Mouse (Mus musculus) liver, postnatal 0 days (tissue): ENCODE results near the gene Cep68. TPM values are rescaled to one million over a fixed set of nuclear protein-coding genes. Genes with fewer than 3 reads are reported as not detected.
A peak's percentile ranks its signal among the peaks of the same experiment; 100 is the strongest.
"Not testable (repeated sequence)": the region's sequence is repeated elsewhere in the genome, so short reads cannot be mapped to it uniquely, and the experiment has no call there.

ENCODE experiments used
- ATAC-seq: fragments of 200-750 bp; cut with Nextera tagmentation; 2 replicates; pipeline ENCODE4 v1.8.0; 2017; ENCODE audit warnings: mild to moderate bottlenecking, moderate library complexity
- DNase-seq: peaks from one replicate; pipeline ENCODE4 v3.0.0-alpha.2; 2016
- H3K27ac ChIP-seq: fragments of 300-500 bp; sonication (generic); 2 replicates; pipeline ENCODE4 v1.5.1; 2014; ENCODE audit warnings: antibody characterized with exemption, moderate library complexity, mild to moderate bottlenecking, low read depth
- H3K27me3 ChIP-seq: fragments of 300-500 bp; sonication (generic); 2 replicates; pipeline ENCODE4 v1.6.1; 2014; ENCODE audit warnings: low read length, control low read depth, mixed read lengths; ENCODE audit not compliant: insufficient read depth
- H3K36me3 ChIP-seq: fragments of 300-500 bp; sonication (generic); replicated peaks from 2 replicates; pipeline ENCODE4 v1.6.1; 2014; ENCODE audit warnings: mild to moderate bottlenecking, control low read depth, low read length, moderate library complexity, mixed read lengths; ENCODE audit not compliant: insufficient read depth
- H3K4me1 ChIP-seq: fragments of 300-500 bp; sonication (generic); 2 replicates; pipeline ENCODE4 v1.6.1; 2014; ENCODE audit warnings: antibody characterized with exemption, mild to moderate bottlenecking, control low read depth; ENCODE audit not compliant: insufficient read depth
- H3K4me2 ChIP-seq: fragments of 300-500 bp; sonication (generic); 2 replicates; pipeline ENCODE4 v1.6.1; 2014; ENCODE audit warnings: low read depth, mild to moderate bottlenecking, low read length, moderate library complexity, mixed read lengths
- H3K4me3 ChIP-seq: fragments of 300-500 bp; sonication (generic); 2 replicates; pipeline ENCODE4 v1.5.1; 2014; ENCODE audit warnings: low read depth, low read length
- H3K9ac ChIP-seq: fragments of 300-500 bp; sonication (generic); replicated peaks from 2 replicates; pipeline ENCODE4 v1.6.1; 2014; ENCODE audit warnings: mild to moderate bottlenecking, moderate library complexity
- H3K9me3 ChIP-seq: fragments of 300-500 bp; sonication (generic); 2 replicates; pipeline ENCODE4 v1.6.1; 2016; ENCODE audit warnings: mild to moderate bottlenecking, control low read depth, low read length, mixed read lengths
- CTCF ChIP-seq: sonication (generic); IDR thresholded peaks from 2 replicates; pipeline ENCODE4 v1.5.1; 2016; ENCODE audit warnings: antibody characterized with exemption, low read depth
- EP300 ChIP-seq: IDR thresholded peaks from 2 replicates; pipeline ENCODE4 v1.6.1; 2016; ENCODE audit warnings: antibody characterized with exemption, low read depth, mild to moderate bottlenecking
- WGBS: fragments of 180-500 bp; shearing (Covaris S2); extraction: QIAGEN DNeasy Blood & Tissue Kit; methylation state at CpG from one replicate; pipeline ENCODE4 v1.1.7; 2014; ENCODE audit not compliant: insufficient replicate concordance; 5-methylcytosine and 5-hydroxymethylcytosine counted together
- polyA plus RNA-seq: library from polyadenylated mRNA; unstranded; fragments of >200 nt; fragmentation: Nextera tagmentation; extraction: Ambion mirVana; gene quantifications from 2 replicates; pipeline ENCODE4 v1.2.1, GENCODE M21; 2015

Cep68 gene
- polyA plus RNA-seq, 1 experiment from 2014 or later: 4.9 TPM

DNA sequence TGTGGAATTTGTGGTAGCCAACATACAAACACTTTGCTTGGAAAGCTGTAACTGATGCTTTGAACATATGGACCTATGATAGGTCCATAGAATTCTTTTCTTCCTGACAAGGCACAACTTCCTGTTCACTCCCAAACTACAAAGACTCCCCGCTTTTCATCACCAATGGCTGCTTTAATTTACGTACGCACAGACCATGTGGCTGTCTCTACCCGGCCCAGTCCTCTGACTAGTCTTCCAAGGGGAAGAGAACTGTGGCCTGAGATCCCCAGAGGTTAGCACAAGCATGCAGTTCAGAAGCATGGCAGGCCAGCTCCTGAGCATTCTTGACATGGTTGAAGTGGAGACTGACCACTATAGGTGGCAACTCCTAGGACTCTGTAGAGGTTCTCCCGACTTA lies 20.6 kb downstream of the Cep68 start:
- Histone ChIP-seq H3K4me2 (no peak overlapping the region), H3K36me3 (peaks cover 56% of the 10 kb centered on the region), H3K4me3 (no peak overlapping the region), H3K27ac (no peak overlapping the region), H3K4me1 (peaks cover 15% of the 10 kb centered on the region), H3K9ac (no peak overlapping the region), H3K27me3 (no peaks in the 10 kb centered on the region), H3K9me3 (no peaks in the 10 kb centered on the region)
- ATAC-seq (no peak), DNase-seq (no peak)
- no peak for TF ChIP-seq CTCF
- no peak for TF ChIP-seq EP300
- WGBS: 92% methylated on average over 5 of the region's 5 CpGs

DNA sequence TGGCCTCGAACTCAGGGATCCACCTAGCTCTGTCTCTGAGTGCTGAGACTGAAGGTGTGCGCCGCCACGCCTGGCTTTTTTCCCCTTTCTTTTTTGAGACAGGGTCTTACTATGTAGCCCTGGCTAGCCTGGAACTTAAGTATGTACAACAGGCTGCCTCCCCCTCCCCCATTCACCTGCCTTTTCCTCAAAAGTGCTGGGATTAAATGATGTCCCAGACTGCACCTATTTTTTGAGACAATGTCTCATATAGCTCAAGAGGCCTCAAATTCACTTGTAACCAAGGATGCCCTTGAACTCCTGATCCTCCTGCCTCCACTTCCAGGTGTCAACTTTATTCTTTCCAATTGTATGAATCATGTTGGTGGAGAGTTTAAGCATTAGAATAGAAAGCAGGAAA lies 23.3 kb downstream of the Cep68 start:
- ATAC-seq: no peak
- no peak for TF ChIP-seq CTCF
- H3K27me3 ChIP-seq: no peaks in the 10 kb centered on the region
- WGBS: 94% methylated on average over 4 of the region's 4 CpGs
- no peaks in the 10 kb centered on the region for H3K9me3 ChIP-seq
- H3K36me3 ChIP-seq: peaks cover 71% of the 10 kb centered on the region
- H3K4me1 ChIP-seq: peaks cover 10% of the 10 kb centered on the region
- H3K4me3 ChIP-seq: no peak overlapping the region
- H3K9ac ChIP-seq: no peak overlapping the region
- H3K27ac ChIP-seq: no peak overlapping the region
- H3K4me2 ChIP-seq: no peak overlapping the region
- DNase-seq: no peak

DNA sequence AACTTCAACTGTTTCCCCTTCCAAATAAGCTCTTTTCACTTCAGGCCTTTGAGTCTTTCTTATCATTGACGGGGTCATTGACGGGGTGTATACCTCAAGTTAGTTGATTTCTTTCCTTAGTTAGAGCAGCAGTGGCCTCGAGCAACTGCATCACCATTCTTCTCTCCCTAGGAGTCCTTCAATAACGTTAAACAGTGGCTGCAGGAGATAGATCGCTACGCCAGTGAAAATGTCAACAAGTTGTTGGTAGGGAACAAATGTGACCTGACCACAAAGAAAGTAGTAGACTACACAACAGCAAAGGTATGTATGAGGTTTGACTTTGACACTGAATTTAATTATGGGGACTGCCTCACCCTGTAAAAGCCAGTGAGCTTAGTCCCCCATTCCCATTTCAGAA lies 25.0 kb downstream of the Cep68 start:
- Histone ChIP-seq H3K9me3 (no peaks in the 10 kb centered on the region), H3K27ac (no peak overlapping the region), H3K27me3 (no peaks in the 10 kb centered on the region), H3K4me3 (no peak overlapping the region), H3K36me3 (peaks cover 73% of the 10 kb centered on the region), H3K9ac (no peak overlapping the region), H3K4me2 (no peak overlapping the region), H3K4me1 (peaks cover 4% of the 10 kb centered on the region; the same call in 1 of the 2 replicates)
- no peak for DNase-seq
- ATAC-seq: no peak
- TF ChIP-seq EP300 (no peak), CTCF (no peak)
- 76% methylated on average over 6 of the region's 6 CpGs for WGBS

DNA sequence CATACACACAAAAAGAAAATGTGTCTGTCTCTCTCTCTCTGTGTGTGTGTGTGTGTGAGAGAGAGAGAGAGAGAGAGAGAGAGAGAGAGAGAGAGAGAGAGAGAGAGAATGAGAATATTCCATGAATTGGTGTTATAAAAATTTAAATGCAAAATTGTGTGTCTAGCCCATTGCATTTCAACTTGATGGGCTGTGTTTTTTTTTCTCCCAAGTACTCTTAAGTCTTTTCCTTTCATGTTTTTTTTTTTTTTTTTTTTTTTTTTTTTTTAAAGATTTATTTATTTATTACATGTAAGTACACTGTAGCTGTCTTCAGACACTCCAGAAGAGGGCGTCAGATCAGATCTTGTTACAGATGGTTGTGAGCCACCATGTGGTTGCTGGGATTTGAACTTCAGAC lies 27.6 kb downstream of the Cep68 start:
- not testable (repeated sequence) for H3K9me3 ChIP-seq, H3K4me3 ChIP-seq, ATAC-seq, H3K4me1 ChIP-seq, H3K27ac ChIP-seq, H3K27me3 ChIP-seq, H3K4me2 ChIP-seq, H3K9ac ChIP-seq, DNase-seq
- WGBS: 83% methylated on average over 1 of the region's 1 CpGs
- H3K36me3 ChIP-seq: peaks cover 81% of the 10 kb centered on the region

DNA sequence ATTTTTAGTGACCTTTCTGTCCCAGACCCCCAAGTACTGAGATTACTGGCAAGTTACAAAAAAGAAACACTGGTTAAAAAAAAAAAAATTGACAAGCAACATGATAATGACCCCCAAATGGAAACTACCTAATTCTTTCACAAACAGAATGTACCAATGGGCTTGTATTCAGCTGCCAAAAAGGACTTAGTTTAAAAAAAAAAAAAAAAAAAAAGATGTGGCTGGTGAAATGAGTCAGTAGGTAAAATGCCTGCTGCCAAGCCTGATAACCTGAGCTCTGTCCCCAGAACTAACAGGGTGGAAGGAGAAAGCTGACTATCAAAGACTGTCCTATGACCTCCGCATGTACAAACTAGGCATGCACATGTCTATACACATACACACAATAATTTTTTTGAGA lies 32.0 kb downstream of the Cep68 start:
- Histone ChIP-seq H3K4me2 (no peak overlapping the region), H3K27me3 (no peaks in the 10 kb centered on the region), H3K27ac (no peak overlapping the region), H3K9me3 (no peaks in the 10 kb centered on the region), H3K9ac (no peak overlapping the region), H3K36me3 (peaks cover 64% of the 10 kb centered on the region), H3K4me3 (no peak overlapping the region), H3K4me1 (peaks cover 14% of the 10 kb centered on the region; the same call in 1 of the 2 replicates)
- ATAC-seq (no peak), DNase-seq (no peak)
- WGBS: 83% methylated on average over 1 of the region's 1 CpGs
- TF ChIP-seq CTCF: no peak
- TF ChIP-seq EP300: no peak

DNA sequence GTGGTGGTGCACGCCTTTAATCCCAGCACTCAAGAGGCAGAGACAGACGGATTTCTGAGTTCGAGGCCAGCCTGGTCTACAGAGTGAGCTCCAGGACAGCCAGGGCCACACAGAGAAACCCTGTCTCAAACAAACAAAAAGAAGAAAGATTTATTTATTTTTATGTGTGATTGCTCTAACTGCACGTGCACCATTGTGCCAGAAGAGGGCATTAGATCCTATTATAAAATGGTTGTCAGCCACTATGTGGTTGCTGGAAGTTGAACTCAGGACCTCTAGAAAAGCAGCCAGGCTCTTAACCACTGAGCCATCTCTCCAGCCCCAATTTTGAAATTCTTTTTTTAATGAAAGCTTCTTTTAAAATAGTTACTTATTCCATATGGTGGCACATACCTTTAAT lies 32.8 kb downstream of the Cep68 start:
- Histone ChIP-seq H3K36me3 (peaks cover 60% of the 10 kb centered on the region), H3K9ac (no peak overlapping the region), H3K4me2 (no peak overlapping the region), H3K4me3 (no peak overlapping the region), H3K4me1 (peaks cover 14% of the 10 kb centered on the region; the same call in 1 of the 2 replicates), H3K27ac (no peak overlapping the region), H3K27me3 (no peaks in the 10 kb centered on the region), H3K9me3 (no peaks in the 10 kb centered on the region)
- DNase-seq (no peak), ATAC-seq (no peak)
- WGBS: 83% methylated on average over 4 of the region's 4 CpGs
- TF ChIP-seq EP300 (no peak), CTCF (peak; percentile 46)

DNA sequence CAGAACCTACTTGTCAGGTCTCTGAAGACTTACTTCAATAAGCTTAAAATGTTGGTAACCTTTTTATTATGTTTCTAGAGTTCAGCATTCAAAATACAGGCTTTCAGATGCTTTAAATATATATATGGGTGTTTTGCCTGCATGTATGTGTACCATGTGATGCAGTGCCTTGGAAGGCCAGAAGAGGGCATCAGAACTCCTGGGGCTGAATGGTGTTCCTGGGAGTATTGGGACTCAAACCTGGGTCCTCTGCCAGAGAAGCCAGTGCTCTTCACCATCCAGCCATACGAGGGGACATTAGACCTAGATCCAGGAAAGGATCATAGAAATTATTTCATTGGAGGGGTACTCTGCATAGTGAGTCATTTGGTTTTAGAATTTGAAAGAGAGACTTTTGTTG lies 34.5 kb downstream of the Cep68 start:
- H3K9me3 ChIP-seq: no peaks in the 10 kb centered on the region
- ATAC-seq: no peak
- peaks cover 47% of the 10 kb centered on the region for H3K36me3 ChIP-seq
- H3K9ac ChIP-seq: no peak overlapping the region
- no peak overlapping the region for H3K4me2 ChIP-seq
- H3K4me1 ChIP-seq: peaks cover 12% of the 10 kb centered on the region; the same call in 1 of the 2 replicates
- no peak overlapping the region for H3K27ac ChIP-seq
- no peak for TF ChIP-seq EP300
- peak; percentile 65 for TF ChIP-seq CTCF
- WGBS: 100% methylated on average over 1 of the region's 1 CpGs
- no peaks in the 10 kb centered on the region for H3K27me3 ChIP-seq
- H3K4me3 ChIP-seq: no peak overlapping the region
- peak; percentile 50 for DNase-seq
